Mouse (Mus musculus) lung, postnatal 0 days (tissue): Measurements from ENCODE around the gene Olfr547.

ENCODE experiments used
- CTCF ChIP-seq: IDR thresholded peaks from 2 replicates; pipeline ENCODE4 v1.5.1; 2016; ENCODE audit warnings: antibody characterized with exemption, mild to moderate bottlenecking
- EP300 ChIP-seq: IDR thresholded peaks from 2 replicates; pipeline ENCODE4 v1.6.1; 2016; ENCODE audit warnings: antibody characterized with exemption, mild to moderate bottlenecking, control low read depth

- TF ChIP-seq EP300 (no peak), CTCF (peak; percentile 35)
Observed at GRCm38 (mm10) chr7:102566219-102566618, 31.7 kb downstream of the Olfr547 start.
